Comparison of ENCODE assay signal across 8 mouse cellular contexts in the genomic region with DNA sequence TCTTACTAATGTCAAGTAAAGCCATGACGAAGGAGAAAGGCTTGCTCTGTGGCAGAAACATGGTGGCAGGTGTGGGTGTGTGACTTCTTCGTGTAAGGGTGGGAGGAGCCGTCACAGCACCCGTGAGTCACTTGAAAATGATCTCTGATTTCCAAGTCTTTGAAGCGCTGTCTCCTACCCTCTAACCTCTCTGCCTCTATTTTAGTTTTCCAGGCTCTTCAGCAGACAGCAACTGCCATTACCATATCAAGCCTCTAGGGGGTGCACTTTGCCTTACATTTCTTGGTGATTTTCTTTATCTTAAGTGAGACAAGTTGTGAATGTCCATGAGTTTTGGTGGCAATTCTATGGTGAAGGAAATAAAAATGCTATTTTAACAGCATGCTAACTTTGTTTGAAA. TPM values are rescaled to one million over a fixed set of nuclear protein-coding genes. Genes with fewer than 3 reads are reported as not detected.
DNase-seq lines count a peak whose midpoint lies in the region; TF ChIP-seq lines count a peak whose summit lies in the region.

No protein-coding gene starts in this region.

- no peak overlapping the region for H3K27ac ChIP-seq in left cerebral cortex, adult 2 months

- peak; percentile 92 for TF ChIP-seq CTCF in left cerebral cortex, adult 2 months (IDR thresholded peaks at IDR 0.05)

- intact Hi-C loops in left cerebral cortex, adult 2 months (cut with DNase I): loop anchor here (2.0 to 5.0 kb wide), 2 partner anchors 92 to 185 kb away; no protein-coding TSS in a partner anchor
- intact Hi-C loops in gastrocnemius, postnatal 36 days (cut with DNase I): loop anchor here (5.0 to 10.0 kb wide), 3 partner anchors 92 to 185 kb away; no protein-coding TSS in a partner anchor

- no peak overlapping the region for H3K4me3 ChIP-seq in left cerebral cortex, adult 2 months

- DNase-seq in adrenal gland, postnatal 14 days: peak; percentile 51
- DNase-seq in adrenal gland, adult 18-20 months (ENCODE audit: low spot score in 2 of 2): no peak
- peak; percentile 62 for DNase-seq in left cerebral cortex, adult 2 months (ENCODE audit: extremely low spot score in 1 of 2, low spot score in 2 of 2)
- DNase-seq in left cerebral cortex, adult 8-10 months (ENCODE audit: low spot score in 2 of 2): no peak
- peak; percentile 62 for DNase-seq in adipocyte (ENCODE audit: low spot score)
- peak; percentile 64 for DNase-seq in kidney, adult 9 months
- DNase-seq in natural killer cell, adult 2 months (ENCODE audit: low spot score in 2 of 2): peak; percentile 19 to 31
- DNase-seq in gastrocnemius, postnatal 36 days: no peak

RNA-seq across cellular contexts. Expression of a gene that starts 5.7 kb away (rescaled TPM):
- 0.41 and 0.94 TPM in 2 replicates for total RNA-seq in adrenal gland, postnatal 14 days (2021)
- total RNA-seq in adrenal gland, adult 18-20 months (2021): 1 to 10 TPM in 1 of 2 experiments, under 1 TPM in 1; 0.60 to 1.1 TPM
- 1 to 10 TPM; 5.2 to 6.1 TPM for total RNA-seq in left cerebral cortex, adult 2 months (2021)
- total RNA-seq in left cerebral cortex, adult 8-10 months (2022): 1 to 10 TPM; 2.7 to 5.7 (median 4.3) TPM
- total RNA-seq in gastrocnemius, postnatal 36 days (2021): under 1 TPM in 1 of 2 experiments, not detected in 1; 0.37 TPM

RNA-seq across cellular contexts. Expression of a gene that starts 19.9 kb away (rescaled TPM):
- total RNA-seq in adrenal gland, postnatal 14 days (2021): 8.9 and 10.7 TPM in 2 replicates
- 10 to 100 TPM; 11.6 to 12.4 TPM for total RNA-seq in adrenal gland, adult 18-20 months (2021)
- 10 to 100 TPM; 27.1 to 28.1 TPM for total RNA-seq in left cerebral cortex, adult 2 months (2021)
- total RNA-seq in left cerebral cortex, adult 8-10 months (2022): 10 to 100 TPM; 20.9 to 26.5 (median 23.3) TPM
- total RNA-seq in gastrocnemius, postnatal 36 days (2021): 10 to 100 TPM; 66.0 to 66.5 TPM

RNA-seq across cellular contexts. Expression of a gene that starts 46.5 kb away (rescaled TPM):
- 18.1 and 18.2 TPM in 2 replicates for total RNA-seq in adrenal gland, postnatal 14 days (2021)
- total RNA-seq in adrenal gland, adult 18-20 months (2021): 10 to 100 TPM; 15.7 to 20.2 TPM
- 100 to 1,000 TPM; 195 to 209 TPM for total RNA-seq in left cerebral cortex, adult 2 months (2021)
- total RNA-seq in left cerebral cortex, adult 8-10 months (2022): 100 to 1,000 TPM; 201 to 205 (median 202) TPM
- 10 to 100 TPM; 19.3 to 20.4 TPM for total RNA-seq in gastrocnemius, postnatal 36 days (2021)

RNA-seq across cellular contexts. Expression of a gene that starts 46.8 kb away (rescaled TPM):
- total RNA-seq in adrenal gland, postnatal 14 days (2021): 0.34 and 2.2 TPM in 2 replicates
- total RNA-seq in adrenal gland, adult 18-20 months (2021): not detected
- total RNA-seq in left cerebral cortex, adult 2 months (2021): 1 to 10 TPM; 6.4 to 7.5 TPM
- total RNA-seq in left cerebral cortex, adult 8-10 months (2022): 10 to 100 TPM in 1 of 4 experiments, 1 to 10 TPM in 3; 7.7 to 11.7 (median 9.6) TPM
- not detected for total RNA-seq in gastrocnemius, postnatal 36 days (2021)

RNA-seq across cellular contexts. Expression of a gene that starts 57.8 kb away (rescaled TPM):
- total RNA-seq in adrenal gland, postnatal 14 days (2021): 27.6 and 27.9 TPM in 2 replicates
- total RNA-seq in adrenal gland, adult 18-20 months (2021): 10 to 100 TPM; 25.6 to 27.0 TPM
- total RNA-seq in left cerebral cortex, adult 2 months (2021): 10 to 100 TPM; 25.3 to 28.2 TPM
- 10 to 100 TPM; 29.4 to 32.6 (median 30.5) TPM for total RNA-seq in left cerebral cortex, adult 8-10 months (2022)
- total RNA-seq in gastrocnemius, postnatal 36 days (2021): 10 to 100 TPM; 21.9 to 22.4 TPM

Comparison
In these comparisons a context has a peak if more than half of its experiments do, and no peak if none do; other contexts are left out.
1. DNase-seq: peak in adrenal gland, postnatal 14 days (single experiment), left cerebral cortex, adult 2 months (2 of 2), adipocyte (single experiment), kidney, adult 9 months (single experiment) and natural killer cell, adult 2 months (2 of 2); none in adrenal gland, adult 18-20 months (0 of 2), left cerebral cortex, adult 8-10 months (0 of 2) and gastrocnemius, postnatal 36 days (0 of 2).
2. RNA of a gene that starts 46.5 kb away (total RNA-seq): 195 to 209 TPM in left cerebral cortex, adult 2 months and 201 to 205 TPM in left cerebral cortex, adult 8-10 months; 19.3 to 20.4 TPM in gastrocnemius, postnatal 36 days, 15.7 to 20.2 TPM in adrenal gland, adult 18-20 months and 18.1 to 18.2 TPM in adrenal gland, postnatal 14 days; every median in the first group is over 4 times any median in the second.